Mouse (Mus musculus): ENCODE measurements at regions not wholly inside any gene's neighbourhood (a gene's known extent, or its start where the extent isn't known, plus 50 kb on each side); places are given as distances from the start of the nearest gene placed in this dataset.
A peak's percentile ranks its signal among the peaks of the same experiment; 100 is the strongest.
"Not testable (repeated sequence)": the region's sequence is repeated elsewhere in the genome, so short reads cannot be mapped to it uniquely, and the experiment has no call there.

- no peak for DNase-seq (ENCODE audit: low spot score)
These were observed 398.4 kb upstream of the Gm10801 start for GRCm38 (mm10) chr2:98263641-98264040.

GRCm38 (mm10) chr2:98269562-98269961, 392.5 kb upstream of the Gm10801 start:
- peak; percentile 14 for DNase-seq (ENCODE audit: low spot score)

GRCm38 (mm10) chr2:98286796-98287352, 375.2 kb upstream of the Gm10801 start:
- DNase-seq (ENCODE audit: low spot score) = no peak

- DNase-seq (ENCODE audit: low spot score) = not testable (repeated sequence)
These were observed 332.0 kb upstream of the Gm10801 start for GRCm38 (mm10) chr2:98330025-98330424.

- DNase-seq (ENCODE audit: low spot score) = no peak
These were observed 307.8 kb upstream of the Gm10801 start for GRCm38 (mm10) chr2:98354200-98354599.

GRCm38 (mm10) chr2:98379211-98379610, 282.8 kb upstream of the Gm10801 start:
- DNase-seq (ENCODE audit: low spot score) = no peak
